Mouse (Mus musculus): ENCODE data around the gene Adprhl1.

Gene Adprhl1

GRCm38 (mm10) chr8:13254019-13254418 lies at the start of gene Adprhl1:
Gene Adprhl1, minus strand, starts transcription at chr8:13254162.
- in situ Hi-C loops (cut with MboI; ENCODE audit: unreplicated experiment in 2 of 2): loop anchor here (5.0 to 25.0 kb wide), 4 partner anchors 37 to 359 kb away; no protein-coding TSS in a partner anchor

- in situ Hi-C loops (cut with MboI; ENCODE audit: unreplicated experiment in 2 of 2): no loop called here
Observed at GRCm38 (mm10) chr8:13301036-13301435, 47.1 kb upstream of the Adprhl1 start.

- in situ Hi-C loops (cut with MboI; ENCODE audit: unreplicated experiment in 2 of 2): loop anchor here in 1 of 2 experiments (10.0 kb wide), 1 partner anchor 405 kb away; no protein-coding TSS in a partner anchor
Observed at GRCm38 (mm10) chr8:13299571-13299970, 45.6 kb upstream of the Adprhl1 start.

GRCm38 (mm10) chr8:13293677-13294470 lies 39.9 kb upstream of the Adprhl1 start:
- in situ Hi-C loops (cut with MboI; ENCODE audit: unreplicated experiment in 2 of 2): loop anchor here (5.0 to 10.0 kb wide), 2 partner anchors 317 to 399 kb away; no protein-coding TSS in a partner anchor

- in situ Hi-C loops (cut with MboI; ENCODE audit: unreplicated experiment in 2 of 2): loop anchor here (5.0 to 10.0 kb wide), 2 partner anchors 315 to 398 kb away; no protein-coding TSS in a partner anchor
Observed at GRCm38 (mm10) chr8:13292364-13292763, 38.4 kb upstream of the Adprhl1 start.

GRCm38 (mm10) chr8:13288646-13289045 lies 34.7 kb upstream of the Adprhl1 start:
- in situ Hi-C loops (cut with MboI; ENCODE audit: unreplicated experiment in 2 of 2): loop anchor here in 1 of 2 experiments (5.0 kb wide), 1 partner anchor 76 kb away; no protein-coding TSS in a partner anchor

GRCm38 (mm10) chr8:13287692-13288623 lies 34.0 kb upstream of the Adprhl1 start, which contains the start of the genes Dcun1d2 and Tmco3:
Gene Dcun1d2, minus strand, starts transcription at chr8:13288131.
Gene Tmco3, plus strand, starts transcription at chr8:13288190.
- in situ Hi-C loops (cut with MboI; ENCODE audit: unreplicated experiment in 2 of 2): loop anchor here in 1 of 2 experiments (5.0 kb wide), 1 partner anchor 76 kb away; no protein-coding TSS in a partner anchor

GRCm38 (mm10) chr8:13287304-13287691 lies 33.3 kb upstream of the Adprhl1 start:
- in situ Hi-C loops (cut with MboI; ENCODE audit: unreplicated experiment in 2 of 2): loop anchor here in 1 of 2 experiments (5.0 kb wide), 1 partner anchor 75 kb away; no protein-coding TSS in a partner anchor

GRCm38 (mm10) chr8:13283200-13283599 lies 29.2 kb upstream of the Adprhl1 start:
- in situ Hi-C loops (cut with MboI; ENCODE audit: unreplicated experiment in 2 of 2): no loop called here

GRCm38 (mm10) chr8:13276941-13277447 lies 23.0 kb upstream of the Adprhl1 start:
- in situ Hi-C loops (cut with MboI; ENCODE audit: unreplicated experiment in 2 of 2): no loop called here

GRCm38 (mm10) chr8:13272834-13273233 lies 18.9 kb upstream of the Adprhl1 start:
- in situ Hi-C loops (cut with MboI; ENCODE audit: unreplicated experiment in 2 of 2): loop anchor here in 1 of 2 experiments (25.0 kb wide), 1 partner anchor 136 kb away; no protein-coding TSS in a partner anchor

GRCm38 (mm10) chr8:13267566-13267965 lies 13.6 kb upstream of the Adprhl1 start:
- in situ Hi-C loops (cut with MboI; ENCODE audit: unreplicated experiment in 2 of 2): loop anchor here (10.0 to 25.0 kb wide), 2 partner anchors 130 to 373 kb away; no protein-coding TSS in a partner anchor

GRCm38 (mm10) chr8:13263376-13263775 lies 9.4 kb upstream of the Adprhl1 start:
- in situ Hi-C loops (cut with MboI; ENCODE audit: unreplicated experiment in 2 of 2): loop anchor here (5.0 to 25.0 kb wide), 3 partner anchors 126 to 369 kb away; no protein-coding TSS in a partner anchor

GRCm38 (mm10) chr8:13253413-13253812 lies 549 bp downstream of the Adprhl1 start:
- in situ Hi-C loops (cut with MboI; ENCODE audit: unreplicated experiment in 2 of 2): loop anchor here (5.0 to 25.0 kb wide), 4 partner anchors 36 to 359 kb away; no protein-coding TSS in a partner anchor

GRCm38 (mm10) chr8:13252837-13253236 lies 1.1 kb downstream of the Adprhl1 start:
- in situ Hi-C loops (cut with MboI; ENCODE audit: unreplicated experiment in 2 of 2): loop anchor here (5.0 to 25.0 kb wide), 4 partner anchors 36 to 358 kb away; no protein-coding TSS in a partner anchor

- in situ Hi-C loops (cut with MboI; ENCODE audit: unreplicated experiment in 2 of 2): no loop called here
Observed at GRCm38 (mm10) chr8:13244343-13244880, 9.6 kb downstream of the Adprhl1 start.

GRCm38 (mm10) chr8:13242985-13243870 lies 10.7 kb downstream of the Adprhl1 start:
- in situ Hi-C loops (cut with MboI; ENCODE audit: unreplicated experiment in 2 of 2): no loop called here

GRCm38 (mm10) chr8:13240691-13241090 lies 13.3 kb downstream of the Adprhl1 start:
- in situ Hi-C loops (cut with MboI; ENCODE audit: unreplicated experiment in 2 of 2): no loop called here

GRCm38 (mm10) chr8:13240055-13240454 lies 13.9 kb downstream of the Adprhl1 start:
- in situ Hi-C loops (cut with MboI; ENCODE audit: unreplicated experiment in 2 of 2): no loop called here

Data from v-Abl transformed pro-B cells (cell line).